Mouse (Mus musculus): Measurements from ENCODE around the gene Map3k14.

GRCm38 (mm10) chr11:103313542-103313941 is 46.3 kb upstream of the Map3k14 start:
- TF ChIP-seq CTCF (IDR thresholded peaks at IDR 0.05; ENCODE audit: extremely low read depth, insufficient read length, insufficient replicate concordance, low read depth, low read length): no peak
- no peak for TF ChIP-seq POLR2A (IDR thresholded peaks at IDR 0.05; ENCODE audit: low read depth, low read length)

Measured in small intestine, adult 2 months (tissue).